Mouse (Mus musculus): ENCODE measurements at regions not wholly inside any gene's neighbourhood (a gene's known extent, or its start where the extent isn't known, plus 50 kb on each side); places are given as distances from the start of the nearest gene placed in this dataset.

DNA sequence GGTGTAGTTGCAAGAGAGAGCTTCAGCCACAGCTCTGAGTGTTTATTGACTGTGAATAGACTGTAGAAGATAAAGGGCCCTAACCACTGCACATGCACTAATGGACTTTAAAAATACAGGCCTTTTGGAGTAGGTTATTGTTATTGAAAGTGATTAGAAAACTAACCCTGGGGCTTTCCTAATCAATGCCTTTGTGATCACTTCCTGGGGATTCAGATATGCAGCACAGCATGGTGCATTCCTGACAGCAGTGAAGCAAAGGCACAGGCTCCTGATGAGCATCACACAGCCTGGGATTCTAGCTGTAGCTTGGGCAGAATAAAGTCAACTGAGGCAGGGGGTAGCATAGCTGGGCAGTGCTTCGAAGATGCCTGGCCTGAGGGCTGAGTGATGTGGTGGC lies 87.3 kb downstream of the Gm11077 start:
- no peak overlapping the region for H3K4me2 ChIP-seq
- 10% methylated on average over 1 of the region's 1 CpGs for WGBS
- no peak for ATAC-seq (ENCODE audit: low FRiP score, low read depth)

DNA sequence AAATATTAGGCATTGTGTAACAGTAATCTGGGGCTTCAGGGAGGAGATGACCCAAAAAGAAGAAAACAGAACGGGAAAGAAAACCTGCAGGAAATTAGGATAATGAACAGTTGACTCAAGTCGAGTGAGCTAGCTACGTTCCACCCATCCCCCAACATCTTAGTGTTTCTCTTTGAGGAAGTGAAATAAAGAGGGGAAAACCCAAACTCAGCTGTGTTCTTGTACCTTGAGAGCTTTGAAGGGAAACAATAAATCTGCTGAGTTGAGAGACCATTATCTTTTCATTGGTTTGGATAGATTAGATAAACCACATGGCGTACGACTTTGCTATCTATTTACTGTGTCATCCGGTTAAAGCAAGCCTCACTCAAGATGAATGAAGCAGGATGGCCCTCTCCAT lies 87.7 kb downstream of the Gm11077 start:
- no peak overlapping the region for H3K9ac ChIP-seq

More for the DNA sequence above, 87.3 kb downstream of the Gm11077 start:
- H3K27me3 ChIP-seq: no peaks in the 10 kb centered on the region
- no peak overlapping the region for H3K4me3 ChIP-seq
- H3K9me3 ChIP-seq: no peaks in the 10 kb centered on the region
- no peaks in the 10 kb centered on the region for H3K4me1 ChIP-seq (replicated peaks)
- no peaks in the 10 kb centered on the region for H3K36me3 ChIP-seq
- H3K9ac ChIP-seq: no peak overlapping the region
- H3K27ac ChIP-seq (replicated peaks): no peak overlapping the region

DNA sequence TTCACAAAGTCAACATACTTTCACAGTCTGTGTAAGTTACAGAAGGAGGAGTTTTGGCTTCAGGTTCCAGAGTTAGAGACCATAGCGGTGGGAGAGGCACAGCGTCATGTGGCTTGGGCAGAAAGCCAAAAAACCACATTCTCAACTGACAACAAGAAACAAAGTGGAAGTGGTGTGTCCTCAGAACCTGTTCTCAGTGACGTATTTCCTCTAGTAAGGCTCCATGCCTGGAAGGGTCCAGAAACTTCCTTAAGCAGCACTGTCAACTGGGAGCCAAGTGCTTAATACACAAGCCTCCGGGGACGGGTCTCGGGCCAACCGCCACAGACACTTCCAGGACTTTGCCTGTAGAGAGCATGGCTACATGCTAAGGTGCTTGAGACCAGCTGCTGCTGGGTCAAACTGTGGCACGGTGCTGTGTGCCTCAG lies 90.4 kb downstream of the Gm11077 start:
- WGBS: 77% methylated on average over 8 of the region's 8 CpGs

More for the DNA sequence above, 87.7 kb downstream of the Gm11077 start:
- no peaks in the 10 kb centered on the region for H3K36me3 ChIP-seq
- 48% methylated on average over 6 of the region's 6 CpGs for WGBS
- no peak overlapping the region for H3K27ac ChIP-seq (replicated peaks)
- H3K27me3 ChIP-seq: no peaks in the 10 kb centered on the region
- H3K4me2 ChIP-seq: no peak overlapping the region
- no peak overlapping the region for H3K4me3 ChIP-seq
- H3K9me3 ChIP-seq: no peaks in the 10 kb centered on the region
- no peaks in the 10 kb centered on the region for H3K4me1 ChIP-seq (replicated peaks)
- no peak for ATAC-seq (ENCODE audit: low FRiP score, low read depth)

DNA sequence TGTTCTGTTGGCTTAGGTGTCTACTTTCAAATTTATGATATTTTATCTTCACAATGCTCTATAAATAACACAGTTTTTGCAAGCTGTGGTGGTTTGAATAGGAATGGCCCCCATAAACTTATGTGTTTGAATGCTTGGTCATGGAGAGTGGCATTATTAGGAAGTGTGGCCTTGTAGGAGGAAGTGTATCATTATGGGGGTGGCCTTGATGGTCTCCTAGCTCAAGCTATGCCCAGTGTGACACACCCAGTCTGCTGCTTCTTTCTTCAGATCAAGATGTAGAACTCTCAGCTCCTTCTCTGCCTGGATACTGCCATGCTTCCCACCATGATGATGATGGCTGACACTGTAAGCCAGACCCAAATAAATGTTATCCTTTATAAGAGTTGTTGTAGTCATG lies 97.4 kb downstream of the Gm11077 start:
- ATAC-seq (ENCODE audit: low FRiP score, low read depth): no peak
- no peak overlapping the region for H3K9ac ChIP-seq
- no peaks in the 10 kb centered on the region for H3K4me1 ChIP-seq (replicated peaks)
- H3K4me2 ChIP-seq: no peak overlapping the region
- H3K27ac ChIP-seq (replicated peaks): no peak overlapping the region
- H3K27me3 ChIP-seq: no peaks in the 10 kb centered on the region
- no peaks in the 10 kb centered on the region for H3K9me3 ChIP-seq
- H3K4me3 ChIP-seq: no peak overlapping the region
- H3K36me3 ChIP-seq: no peaks in the 10 kb centered on the region

More for the DNA sequence above, 90.4 kb downstream of the Gm11077 start:
- H3K9me3 ChIP-seq: no peaks in the 10 kb centered on the region
- ATAC-seq (ENCODE audit: low FRiP score, low read depth): no peak
- no peaks in the 10 kb centered on the region for H3K27me3 ChIP-seq
- H3K36me3 ChIP-seq: no peaks in the 10 kb centered on the region
- H3K27ac ChIP-seq (replicated peaks): no peak overlapping the region
- H3K4me2 ChIP-seq: no peak overlapping the region
- no peak overlapping the region for H3K9ac ChIP-seq
- no peak overlapping the region for H3K4me3 ChIP-seq
- H3K4me1 ChIP-seq (replicated peaks): no peaks in the 10 kb centered on the region

DNA sequence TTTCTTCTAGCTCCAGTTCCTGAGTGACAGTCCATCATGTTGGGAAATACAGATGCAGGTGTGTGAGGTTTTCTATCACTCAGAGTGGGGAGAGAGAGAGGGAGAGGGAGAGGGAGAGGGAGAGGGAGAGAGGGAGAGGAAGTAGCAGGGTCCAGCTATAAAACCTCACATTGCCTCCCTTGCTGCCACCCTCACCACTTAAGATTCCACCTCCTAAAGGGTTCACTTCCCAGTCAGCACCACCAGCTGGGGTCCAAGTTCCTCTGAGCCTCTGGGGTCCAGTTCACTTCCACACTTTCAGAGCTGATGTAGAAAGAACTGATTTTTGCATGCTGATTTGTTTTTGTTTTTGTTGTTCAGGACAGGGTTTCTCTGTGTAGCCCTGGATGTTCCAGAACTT lies 98.6 kb downstream of the Gm11077 start:
- Histone ChIP-seq H3K36me3 (no peaks in the 10 kb centered on the region), H3K4me2 (no peak overlapping the region), H3K9me3 (no peaks in the 10 kb centered on the region), H3K27ac (replicated peaks) (no peak overlapping the region), H3K9ac (no peak overlapping the region), H3K4me3 (no peak overlapping the region), H3K4me1 (replicated peaks) (no peaks in the 10 kb centered on the region), H3K27me3 (no peaks in the 10 kb centered on the region)
- ATAC-seq (ENCODE audit: low FRiP score, low read depth): no peak

DNA sequence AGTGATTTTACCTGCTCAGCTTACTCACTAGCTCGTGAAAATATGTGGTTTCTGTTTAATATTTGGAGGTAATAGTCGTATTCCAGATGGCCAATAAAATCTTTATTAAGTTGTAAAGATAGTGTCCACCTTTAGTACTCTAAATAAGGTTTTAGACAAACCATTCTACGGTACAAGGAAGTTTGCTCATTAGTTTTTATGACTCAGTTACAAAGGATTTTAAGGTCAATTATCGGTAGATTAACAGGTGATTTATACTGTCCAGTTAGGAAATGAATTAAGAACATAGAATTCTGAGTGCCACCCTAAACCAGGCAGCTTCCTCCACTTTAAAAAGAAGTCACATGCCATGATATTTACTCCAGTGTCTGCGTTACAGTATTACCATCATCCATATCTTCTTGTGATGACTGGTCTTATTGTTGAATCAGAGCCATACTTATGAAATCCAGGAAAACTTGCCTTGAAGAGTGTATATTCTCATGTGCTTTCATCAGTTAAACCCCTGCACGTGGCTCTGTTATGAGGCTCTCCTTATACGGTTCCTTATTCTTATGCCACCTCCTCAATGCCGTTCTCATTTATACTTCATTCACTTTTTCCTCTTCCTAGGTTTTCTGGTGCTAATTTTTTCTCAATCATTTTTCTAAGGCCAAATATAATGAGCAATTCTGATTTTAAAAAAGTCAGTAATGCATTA lies 114.4 kb downstream of the Gm11077 start:
- Histone ChIP-seq H3K36me3 (no peaks in the 10 kb centered on the region), H3K9ac (no peak overlapping the region), H3K4me1 (replicated peaks) (no peaks in the 10 kb centered on the region), H3K27ac (replicated peaks) (no peak overlapping the region), H3K27me3 (no peaks in the 10 kb centered on the region), H3K4me3 (no peak overlapping the region), H3K9me3 (no peaks in the 10 kb centered on the region), H3K4me2 (no peak overlapping the region)
- no peak for ATAC-seq (ENCODE audit: low FRiP score, low read depth)
- WGBS: 89% methylated on average over 8 of the region's 8 CpGs

DNA sequence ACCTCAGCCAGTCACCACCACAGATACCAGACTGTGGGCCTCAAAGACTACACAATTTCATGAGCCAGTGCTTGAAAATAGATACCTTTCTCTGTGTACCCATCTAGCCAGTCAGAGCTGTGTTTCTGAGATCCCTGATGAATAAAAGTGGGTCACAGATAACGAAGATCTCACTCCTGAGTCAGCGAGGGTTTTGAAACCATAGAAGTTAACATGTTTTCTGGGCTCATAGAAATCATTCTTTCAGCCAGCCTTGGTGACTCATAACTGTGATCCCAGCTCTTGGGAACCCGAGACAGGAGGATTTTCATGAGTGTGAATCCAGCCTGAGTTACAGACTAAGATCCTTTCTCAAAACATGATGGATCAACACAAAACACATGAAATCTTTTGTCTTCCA lies 118.1 kb downstream of the Gm11077 start:
- no peak for ATAC-seq (ENCODE audit: low FRiP score, low read depth)
- H3K36me3 ChIP-seq: no peaks in the 10 kb centered on the region
- no peak overlapping the region for H3K9ac ChIP-seq
- no peaks in the 10 kb centered on the region for H3K4me1 ChIP-seq (replicated peaks)
- 80% methylated on average over 3 of the region's 3 CpGs for WGBS
- no peaks in the 10 kb centered on the region for H3K9me3 ChIP-seq
- H3K27me3 ChIP-seq: no peaks in the 10 kb centered on the region
- H3K27ac ChIP-seq (replicated peaks): no peak overlapping the region
- H3K4me3 ChIP-seq: no peak overlapping the region
- H3K4me2 ChIP-seq: no peak overlapping the region

DNA sequence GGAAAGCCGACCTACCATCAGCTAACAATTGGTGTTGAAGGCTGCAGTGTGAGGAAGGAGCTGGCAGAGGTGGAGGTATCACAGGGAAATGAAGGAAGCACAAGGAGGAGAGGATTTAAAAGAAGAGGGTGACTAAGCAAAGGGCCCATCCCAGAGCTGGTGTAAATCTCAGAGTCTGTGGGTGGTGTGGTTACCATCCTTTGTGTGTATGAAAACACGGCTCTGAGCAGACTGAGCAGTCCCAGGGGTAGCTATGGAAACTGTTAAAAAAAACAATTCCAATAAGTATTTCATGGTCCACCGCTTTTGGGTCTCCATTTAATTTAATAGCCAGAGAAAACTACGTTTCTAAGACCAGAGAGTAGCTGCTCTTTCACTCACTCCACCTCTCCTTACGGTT lies 123.3 kb downstream of the Gm11077 start:
- no peaks in the 10 kb centered on the region for H3K9me3 ChIP-seq
- 40% methylated on average over 5 of the region's 5 CpGs for WGBS
- no peaks in the 10 kb centered on the region for H3K27me3 ChIP-seq
- H3K4me1 ChIP-seq (replicated peaks): peaks cover 13% of the 10 kb centered on the region
- no peak overlapping the region for H3K4me2 ChIP-seq
- H3K4me3 ChIP-seq: no peak overlapping the region
- no peak overlapping the region for H3K27ac ChIP-seq (replicated peaks)
- no peaks in the 10 kb centered on the region for H3K36me3 ChIP-seq
- 0 out of 2 replicates have a peak, but pooled peaks have one; percentile 40 for ATAC-seq (ENCODE audit: low FRiP score, low read depth)
- H3K9ac ChIP-seq: no peak overlapping the region

DNA sequence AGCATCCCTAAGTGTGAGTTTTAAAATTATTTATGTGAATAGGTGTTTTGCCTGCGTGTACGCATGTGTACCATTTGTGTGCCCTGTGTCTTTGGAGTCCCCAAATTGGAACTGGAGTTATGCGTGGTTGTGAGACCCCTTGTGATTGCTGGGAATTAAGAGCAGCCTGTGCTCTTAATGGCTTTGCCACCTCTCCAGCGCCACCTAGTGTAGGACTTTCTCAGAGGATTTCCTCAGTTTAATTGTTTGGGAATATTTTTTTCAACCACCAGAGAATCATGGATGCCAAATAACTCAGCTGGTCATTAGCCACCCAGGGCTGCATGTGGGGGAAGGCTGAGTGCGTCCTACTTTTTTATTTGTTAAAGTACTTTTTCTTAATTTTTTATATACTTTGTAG lies 124.4 kb downstream of the Gm11077 start:
- Histone ChIP-seq H3K36me3 (no peaks in the 10 kb centered on the region), H3K27me3 (no peaks in the 10 kb centered on the region), H3K27ac (replicated peaks) (no peak overlapping the region), H3K4me3 (no peak overlapping the region), H3K4me1 (replicated peaks) (peaks cover 13% of the 10 kb centered on the region), H3K9ac (no peak overlapping the region), H3K4me2 (no peak overlapping the region), H3K9me3 (no peaks in the 10 kb centered on the region)
- 48% methylated on average over 5 of the region's 5 CpGs for WGBS
- no peak for ATAC-seq (ENCODE audit: low FRiP score, low read depth)

DNA sequence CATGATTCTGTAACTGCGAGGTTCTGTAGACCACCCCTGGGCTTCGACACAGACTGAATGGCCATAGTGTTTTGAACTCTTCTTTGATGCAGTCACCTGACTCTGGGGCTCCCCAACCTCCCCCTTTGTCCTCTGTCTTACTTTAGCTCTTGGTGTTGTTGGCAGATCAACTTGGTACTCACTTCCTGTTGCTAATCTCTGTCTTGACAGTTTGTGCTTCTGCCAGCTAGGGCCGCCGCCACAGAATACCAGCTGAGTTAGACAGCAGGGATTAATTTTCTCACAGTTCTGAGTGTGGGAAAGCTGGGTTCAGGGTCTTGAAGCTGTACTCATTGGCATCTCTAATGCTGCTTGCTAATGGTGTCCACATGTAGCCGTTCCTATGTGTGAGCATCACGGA lies 125.6 kb downstream of the Gm11077 start:
- WGBS: 73% methylated on average over 6 of the region's 6 CpGs
- no peaks in the 10 kb centered on the region for H3K9me3 ChIP-seq
- ATAC-seq (ENCODE audit: low FRiP score, low read depth): no peak
- H3K4me3 ChIP-seq: no peak overlapping the region
- no peak overlapping the region for H3K27ac ChIP-seq (replicated peaks)
- no peaks in the 10 kb centered on the region for H3K36me3 ChIP-seq
- no peaks in the 10 kb centered on the region for H3K27me3 ChIP-seq
- H3K4me2 ChIP-seq: no peak overlapping the region
- peaks cover 13% of the 10 kb centered on the region for H3K4me1 ChIP-seq (replicated peaks)
- no peak overlapping the region for H3K9ac ChIP-seq

DNA sequence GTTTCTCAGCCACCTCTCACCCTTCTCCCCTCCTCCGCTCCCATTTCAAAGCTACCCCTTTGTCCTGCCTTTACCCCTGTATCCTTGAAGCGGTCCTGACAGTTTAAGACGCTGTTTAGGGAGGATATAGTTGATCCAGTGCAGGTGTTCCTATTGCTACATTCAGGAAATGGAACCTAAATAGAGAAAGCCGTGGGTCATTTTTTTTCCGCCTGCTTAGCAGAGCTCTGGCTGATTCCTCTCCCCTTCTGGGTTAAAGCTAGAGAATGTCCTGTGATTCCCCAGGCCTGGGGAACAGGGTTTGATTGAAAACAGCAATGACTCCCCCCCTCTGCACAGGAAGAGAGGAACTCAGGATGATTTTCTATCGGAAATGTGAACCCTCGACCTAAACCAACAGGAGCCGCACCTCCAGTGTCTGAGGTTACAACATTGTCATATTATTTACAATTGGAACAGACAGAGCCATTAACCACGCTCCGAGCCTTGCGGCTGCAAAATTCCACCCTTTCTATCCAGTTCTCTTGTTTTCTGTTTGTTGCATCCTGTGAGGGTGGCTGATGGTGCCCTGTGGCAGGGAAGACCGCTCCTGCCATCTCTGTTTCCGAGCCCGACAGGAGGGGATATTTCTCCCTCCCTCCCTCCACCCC lies 127.5 kb downstream of the Gm11077 start:
- Histone ChIP-seq H3K9me3 (no peaks in the 10 kb centered on the region), H3K27me3 (no peaks in the 10 kb centered on the region), H3K36me3 (no peaks in the 10 kb centered on the region), H3K4me1 (replicated peaks) (peaks cover 13% of the 10 kb centered on the region), H3K4me2 (peak overlapping the region; percentile 52), H3K9ac (no peak overlapping the region; the same call in 1 of the 2 replicates), H3K4me3 (peak overlapping the region; percentile 26), H3K27ac (replicated peaks) (0 out of 2 replicates have a peak overlapping the region, but pooled peaks have one; percentile 1)
- peak; percentile 54; the same call in 1 of the 2 replicates for ATAC-seq (ENCODE audit: low FRiP score, low read depth)
- WGBS: 23% methylated on average over 14 of the region's 14 CpGs

DNA sequence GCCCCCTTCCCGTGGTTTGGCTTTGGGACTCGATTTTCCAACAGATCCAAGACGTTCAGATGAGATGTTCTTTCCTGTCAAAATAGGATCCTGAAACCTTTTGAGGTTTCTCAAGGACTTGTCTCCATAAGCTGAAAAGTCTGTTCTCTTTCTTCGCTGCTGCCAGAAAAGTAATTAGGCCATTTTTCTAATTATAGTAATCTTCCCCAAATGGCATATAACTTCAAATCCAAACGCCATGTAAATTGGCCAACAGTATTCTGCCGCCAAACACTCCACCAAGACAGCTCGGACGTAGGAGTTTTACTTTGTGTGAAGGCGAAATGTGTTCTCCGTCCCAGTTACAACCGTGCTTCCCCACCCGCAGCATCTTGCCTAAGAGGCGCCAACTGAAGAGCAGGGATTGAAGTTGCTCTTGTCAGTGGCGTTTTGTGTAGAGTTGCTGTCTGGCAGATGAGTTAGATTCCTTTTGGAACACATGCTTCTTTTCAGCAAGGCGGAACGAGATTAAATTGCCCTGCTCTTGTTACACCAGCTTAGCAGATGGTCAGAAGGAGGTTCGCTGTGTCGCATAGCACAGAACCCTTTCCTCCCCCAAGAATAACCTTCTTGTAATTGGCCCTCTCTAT lies 128.1 kb downstream of the Gm11077 start:
- ATAC-seq (ENCODE audit: low FRiP score, low read depth): peak; percentile 66
- no peaks in the 10 kb centered on the region for H3K9me3 ChIP-seq
- H3K4me1 ChIP-seq (replicated peaks): peaks cover 13% of the 10 kb centered on the region
- 25% methylated on average over 18 of the region's 18 CpGs for WGBS
- peak overlapping the region; percentile 26 for H3K4me3 ChIP-seq
- peak overlapping the region; percentile 1; the same call in 1 of the 2 replicates for H3K27ac ChIP-seq (replicated peaks)
- H3K36me3 ChIP-seq: no peaks in the 10 kb centered on the region
- H3K9ac ChIP-seq: no peak overlapping the region
- H3K4me2 ChIP-seq: peak overlapping the region; percentile 52
- no peaks in the 10 kb centered on the region for H3K27me3 ChIP-seq
